Mouse (Mus musculus): ENCODE measurements around the gene Phyh.

Phyh gene

GRCm38 (mm10) chr2:4918860-4919739 is at the start of gene Phyh:
Gene Phyh (plus strand): TSS chr2:4919019.
- DNase-seq (ENCODE audit: low spot score): peak; percentile 56

GRCm38 (mm10) chr2:4872740-4873139 is 46.1 kb upstream of the Phyh start:
- DNase-seq (ENCODE audit: low spot score): no peak

- DNase-seq (ENCODE audit: low spot score): no peak
Observed at GRCm38 (mm10) chr2:4873331-4873730, 45.5 kb upstream of the Phyh start.

GRCm38 (mm10) chr2:4875090-4875489 is 43.7 kb upstream of the Phyh start:
- no peak for DNase-seq (ENCODE audit: low spot score)

- DNase-seq (ENCODE audit: low spot score): no peak
Observed at GRCm38 (mm10) chr2:4876131-4876530, 42.7 kb upstream of the Phyh start.

GRCm38 (mm10) chr2:4880737-4881349 is 38.0 kb upstream of the Phyh start:
- DNase-seq (ENCODE audit: low spot score): peak; percentile 50

- peak; percentile 77 for DNase-seq (ENCODE audit: low spot score)
Observed at GRCm38 (mm10) chr2:4881350-4882248, 37.2 kb upstream of the Phyh start, which contains the start of gene Sephs1. Gene Sephs1 (plus strand): TSS chr2:4881564.

- peak; percentile 45 for DNase-seq (ENCODE audit: low spot score)
Observed at GRCm38 (mm10) chr2:4882249-4882791, 36.5 kb upstream of the Phyh start.

- DNase-seq (ENCODE audit: low spot score): no peak
Observed at GRCm38 (mm10) chr2:4883009-4883704, 35.7 kb upstream of the Phyh start.

GRCm38 (mm10) chr2:4886896-4887295 is 31.9 kb upstream of the Phyh start:
- DNase-seq (ENCODE audit: low spot score): no peak

GRCm38 (mm10) chr2:4895598-4895997 is 23.2 kb upstream of the Phyh start:
- DNase-seq (ENCODE audit: low spot score): no peak

GRCm38 (mm10) chr2:4896970-4897369 is 21.8 kb upstream of the Phyh start:
- no peak for DNase-seq (ENCODE audit: low spot score)

GRCm38 (mm10) chr2:4900624-4901023 is 18.2 kb upstream of the Phyh start:
- no peak for DNase-seq (ENCODE audit: low spot score)

GRCm38 (mm10) chr2:4902346-4902745 is 16.5 kb upstream of the Phyh start:
- DNase-seq (ENCODE audit: low spot score): no peak

GRCm38 (mm10) chr2:4907120-4907519 is 11.7 kb upstream of the Phyh start:
- DNase-seq (ENCODE audit: low spot score): no peak

- no peak for DNase-seq (ENCODE audit: low spot score)
Observed at GRCm38 (mm10) chr2:4907916-4908315, 10.9 kb upstream of the Phyh start.

GRCm38 (mm10) chr2:4908771-4909315 is 10.0 kb upstream of the Phyh start:
- DNase-seq (ENCODE audit: low spot score): no peak

- no peak for DNase-seq (ENCODE audit: low spot score)
Observed at GRCm38 (mm10) chr2:4909909-4910308, 8.9 kb upstream of the Phyh start.

- no peak for DNase-seq (ENCODE audit: low spot score)
Observed at GRCm38 (mm10) chr2:4910521-4910920, 8.3 kb upstream of the Phyh start.

- DNase-seq (ENCODE audit: low spot score): no peak
Observed at GRCm38 (mm10) chr2:4913949-4914348, 4.9 kb upstream of the Phyh start.

GRCm38 (mm10) chr2:4916037-4916436 is 2.8 kb upstream of the Phyh start:
- no peak for DNase-seq (ENCODE audit: low spot score)

Data from MN1 (cell line).